Mouse (Mus musculus): ENCODE measurements around the gene Ctnnb1. TPM values are rescaled to one million over a fixed set of nuclear protein-coding genes. Genes with fewer than 3 reads are reported as not detected.
"Not testable (repeated sequence)": the region's sequence is repeated elsewhere in the genome, so short reads cannot be mapped to it uniquely, and the experiment has no call there.

Ctnnb1 gene
- 696 and 727 TPM in 2 replicates for total RNA-seq (2021)
- long read RNA-seq, experiment 1, transcript Ctnnb1-215 (1 exons, 1,292 nt), result minor isoform, 22 of 129 reads
- long read RNA-seq, experiment 1, transcript Ctnnb1-201 (15 exons, 3,623 nt), result major isoform, 50 of 129 reads
- long read RNA-seq, experiment 1, partial matches to known transcripts, result 50 of 129 reads
- long read RNA-seq, experiment 1, other reads (novel, unspliced or antisense), result 7 of 129 reads
- long read RNA-seq, experiment 2, transcript Ctnnb1-215 (1 exons, 1,292 nt), result minor isoform, 9 of 86 reads
- long read RNA-seq, experiment 2, transcript Ctnnb1-201 (15 exons, 3,623 nt), result major isoform, 38 of 86 reads
- long read RNA-seq, experiment 2, partial matches to known transcripts, result 31 of 86 reads
- long read RNA-seq, experiment 2, other reads (novel, unspliced or antisense), result 8 of 86 reads

DNA sequence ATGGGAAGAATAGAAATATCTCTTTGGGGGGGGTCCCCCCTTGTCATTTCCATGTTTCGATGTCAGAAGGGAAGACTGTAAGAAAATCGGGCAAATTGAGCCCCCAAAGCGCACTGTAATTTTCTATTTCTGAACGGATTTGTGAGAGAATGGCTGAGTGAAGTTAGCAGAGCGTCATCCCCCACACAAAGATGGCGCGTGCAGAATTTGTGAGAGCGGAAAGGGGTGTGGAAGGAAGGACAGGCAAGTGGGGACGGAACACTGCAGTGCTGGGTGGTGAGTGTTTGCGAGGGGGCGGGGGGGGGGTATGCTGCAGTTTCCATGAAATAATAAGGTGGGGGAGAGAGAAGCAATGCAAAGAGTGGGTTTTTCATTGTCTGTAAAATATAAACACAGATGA, at the start of gene Ctnnb1:
Ctnnb1 (plus strand) TSS at position 136 of the 400 bp plus-strand sequence.
- DNase-seq, result no peak

DNA sequence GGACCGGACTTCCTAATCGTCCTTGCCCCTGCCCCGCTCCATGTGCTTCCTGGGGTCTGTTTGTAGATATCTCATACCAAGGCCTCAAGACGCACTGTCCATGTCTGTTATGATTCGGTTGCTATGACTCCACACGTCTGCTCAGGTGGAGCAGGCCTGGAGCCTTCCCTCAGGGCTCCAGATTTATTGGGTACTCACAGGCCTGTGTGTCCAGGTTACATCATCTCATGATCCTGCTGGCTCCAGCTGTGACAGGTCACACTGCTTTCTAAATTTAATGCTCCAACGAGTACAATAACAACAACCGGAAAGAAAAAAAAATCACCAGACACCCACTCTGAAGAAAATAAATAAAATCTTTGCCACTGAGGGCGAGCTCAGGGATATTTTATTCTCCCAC, 48.7 kb upstream of the Ctnnb1 start:
- peak; percentile 18 for DNase-seq

DNA sequence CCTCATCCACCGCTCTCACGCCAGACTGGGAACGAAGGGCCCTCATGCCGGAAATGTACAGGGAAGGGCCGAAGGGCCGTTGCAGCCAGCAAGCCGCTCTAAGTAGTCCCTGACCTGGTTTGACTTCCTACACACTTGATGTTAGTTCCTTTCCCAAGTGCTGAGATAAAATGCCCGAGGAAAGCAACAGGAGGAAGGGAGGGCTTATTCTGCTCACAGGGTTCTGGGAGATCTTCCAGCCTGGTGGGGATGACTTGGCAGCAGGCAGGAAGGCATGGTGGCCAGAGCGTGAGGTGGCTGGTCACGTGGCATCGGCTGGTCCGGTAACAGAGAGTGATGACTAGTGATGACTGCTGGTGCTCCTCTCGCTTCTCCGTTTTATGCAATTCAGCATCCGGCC, 47.9 kb upstream of the Ctnnb1 start:
- no peak for DNase-seq

- DNase-seq, result no peak
Observed at GRCm38 (mm10) chr9:120881839-120882238, 47.2 kb upstream of the Ctnnb1 start.

GRCm38 (mm10) chr9:120884726-120885125, 44.3 kb upstream of the Ctnnb1 start:
- no peak for DNase-seq

DNA sequence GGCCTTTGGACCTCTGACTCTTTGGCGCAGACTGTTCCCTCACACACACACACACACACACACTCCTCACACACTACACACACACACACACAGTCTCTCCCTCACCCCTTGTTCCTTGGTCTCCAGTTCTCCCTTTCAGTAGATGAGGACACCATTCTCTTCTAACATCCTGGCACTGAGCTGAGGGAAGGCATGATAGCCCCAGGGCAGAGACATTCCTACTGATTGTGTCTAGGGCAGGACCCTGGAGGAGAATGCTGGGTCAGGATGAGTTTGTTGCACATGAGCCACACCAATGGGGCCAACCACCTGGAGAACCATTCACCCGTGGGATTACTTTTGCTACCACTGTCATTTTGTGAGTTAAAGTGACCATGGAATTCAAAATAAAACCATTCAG, 41.4 kb upstream of the Ctnnb1 start:
- no peak for DNase-seq

GRCm38 (mm10) chr9:120893435-120893834, 35.6 kb upstream of the Ctnnb1 start:
- DNase-seq, result no peak

- DNase-seq, result no peak
Observed at GRCm38 (mm10) chr9:120893971-120894370, 35.0 kb upstream of the Ctnnb1 start.

DNA sequence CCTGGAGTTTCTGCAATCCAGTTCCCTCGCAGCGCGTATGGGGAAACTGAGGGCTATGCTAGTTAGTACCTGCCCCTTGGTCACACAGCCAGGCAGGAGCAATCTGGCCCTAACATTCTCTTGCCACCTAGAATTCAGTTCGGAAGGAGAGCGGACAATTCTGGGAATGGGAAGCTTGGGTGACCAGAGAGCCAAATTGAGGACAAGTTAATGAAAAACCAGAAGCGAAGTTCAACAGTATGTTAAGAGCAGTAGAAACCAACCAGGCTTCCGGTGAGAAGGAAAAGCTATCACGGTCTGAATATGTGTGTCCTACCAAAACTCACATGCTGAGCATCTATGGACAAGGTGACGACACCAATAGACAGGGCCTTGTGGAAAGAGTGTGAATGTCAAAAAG, 34.6 kb upstream of the Ctnnb1 start:
- DNase-seq, result no peak

DNA sequence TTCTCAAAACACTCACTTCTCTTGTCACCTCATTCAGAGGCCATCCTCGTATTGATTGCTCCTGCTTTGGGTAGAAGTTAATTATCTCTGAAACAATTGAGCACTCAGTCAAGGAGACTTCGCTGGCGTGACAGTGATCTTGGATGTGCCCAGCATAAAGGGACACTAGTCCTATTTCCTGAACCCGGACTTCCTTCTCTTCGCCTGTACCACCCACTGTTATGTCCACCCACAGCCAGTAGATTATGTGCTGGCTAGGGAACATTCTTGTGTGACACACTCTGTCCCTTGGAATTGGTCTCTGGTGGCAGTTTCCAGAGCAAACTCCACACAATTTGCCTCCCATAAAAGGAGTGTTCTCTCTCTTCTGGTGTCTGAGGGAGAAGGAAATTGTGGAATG, 32.5 kb upstream of the Ctnnb1 start:
- DNase-seq, result no peak

DNA sequence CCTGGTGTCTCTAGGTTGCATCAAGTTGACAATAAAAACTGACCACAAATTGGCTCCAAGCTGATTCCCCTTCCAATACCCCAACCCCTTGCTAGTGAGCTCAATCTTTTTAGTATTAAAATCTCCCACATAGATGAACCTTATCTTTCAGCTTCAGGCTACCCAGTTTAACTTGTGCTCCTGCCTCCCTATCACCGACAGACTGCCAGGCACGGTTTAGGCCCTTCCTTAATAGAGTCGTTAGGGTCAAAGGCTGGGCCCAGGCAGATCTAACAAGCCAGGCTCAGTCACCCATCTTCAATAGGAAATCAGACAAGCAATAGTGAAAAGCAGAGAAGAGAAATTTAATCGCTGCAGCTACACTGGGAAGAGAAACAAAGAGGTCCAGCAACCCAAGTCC, 31.7 kb upstream of the Ctnnb1 start:
- no peak for DNase-seq

GRCm38 (mm10) chr9:120899833-120900232, 29.2 kb upstream of the Ctnnb1 start:
- no peak for DNase-seq

GRCm38 (mm10) chr9:120900338-120901274, 28.4 kb upstream of the Ctnnb1 start:
- no peak for DNase-seq

DNA sequence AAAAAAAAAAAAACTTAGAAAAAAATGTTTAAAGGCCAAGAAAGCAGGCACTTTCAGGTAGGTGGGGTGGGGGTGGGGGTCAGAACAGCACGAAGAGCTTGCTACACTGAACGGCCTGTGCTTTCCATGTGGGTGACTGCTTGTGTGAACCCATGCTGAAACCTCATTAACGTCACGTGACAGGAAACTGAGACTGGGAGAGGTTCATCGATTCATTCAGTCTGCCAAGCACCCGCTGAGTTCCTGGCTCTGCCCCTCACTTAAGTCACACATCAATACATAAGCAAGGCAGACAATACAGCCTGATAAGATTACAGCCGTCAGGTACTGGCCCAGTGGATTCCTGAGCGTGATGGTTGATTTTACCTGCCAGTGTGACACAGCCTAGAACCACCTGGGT, 26.5 kb upstream of the Ctnnb1 start:
- no peak for DNase-seq

DNA sequence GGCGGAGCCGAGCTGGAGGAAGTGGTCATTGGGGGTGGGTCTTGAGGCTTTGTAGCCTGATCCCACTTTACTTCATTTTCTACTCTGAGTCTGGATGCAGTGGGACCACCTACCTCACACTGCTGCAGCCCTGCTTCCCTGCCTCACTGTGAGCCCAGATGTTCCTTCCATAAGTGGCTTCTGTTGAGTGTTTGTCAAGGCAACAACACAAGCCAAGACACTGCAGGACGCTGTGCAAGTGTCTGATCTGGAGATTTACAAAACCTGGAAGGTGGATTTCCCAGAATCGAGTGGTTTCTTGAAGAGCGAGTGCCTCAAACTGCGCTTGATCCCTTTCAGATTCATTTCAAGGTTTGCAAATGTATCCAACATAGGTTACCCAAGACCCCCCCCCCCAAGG, 20.6 kb upstream of the Ctnnb1 start:
- no peak for DNase-seq

GRCm38 (mm10) chr9:120913152-120913551, 15.9 kb upstream of the Ctnnb1 start:
- DNase-seq, result no peak

DNA sequence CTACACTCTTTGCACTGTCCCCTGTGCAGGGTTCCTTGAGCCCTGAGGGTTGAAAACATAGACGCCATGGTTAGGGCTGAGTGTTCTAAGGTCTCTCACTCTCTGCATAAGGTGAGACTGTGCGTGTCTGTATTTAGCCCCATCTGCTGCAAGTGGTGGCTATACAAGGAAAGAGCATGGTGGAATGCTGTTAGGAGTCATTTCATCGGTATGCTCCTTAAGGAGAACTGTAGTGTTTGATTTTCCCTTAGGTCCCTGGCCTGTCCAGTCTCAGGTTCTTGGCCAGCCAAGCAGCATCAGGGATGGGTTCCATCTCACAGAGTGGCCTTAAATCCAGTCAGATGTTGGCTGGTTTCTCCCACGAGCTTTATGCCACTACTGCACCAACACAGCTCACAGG, 14.6 kb upstream of the Ctnnb1 start:
- DNase-seq, result no peak

GRCm38 (mm10) chr9:120914877-120915459, 14.0 kb upstream of the Ctnnb1 start:
- peak; percentile 65 for DNase-seq

- not testable (repeated sequence) for DNase-seq
Observed at GRCm38 (mm10) chr9:120917619-120918018, 11.4 kb upstream of the Ctnnb1 start.

GRCm38 (mm10) chr9:120918211-120918610, 10.8 kb upstream of the Ctnnb1 start:
- no peak for DNase-seq

DNA sequence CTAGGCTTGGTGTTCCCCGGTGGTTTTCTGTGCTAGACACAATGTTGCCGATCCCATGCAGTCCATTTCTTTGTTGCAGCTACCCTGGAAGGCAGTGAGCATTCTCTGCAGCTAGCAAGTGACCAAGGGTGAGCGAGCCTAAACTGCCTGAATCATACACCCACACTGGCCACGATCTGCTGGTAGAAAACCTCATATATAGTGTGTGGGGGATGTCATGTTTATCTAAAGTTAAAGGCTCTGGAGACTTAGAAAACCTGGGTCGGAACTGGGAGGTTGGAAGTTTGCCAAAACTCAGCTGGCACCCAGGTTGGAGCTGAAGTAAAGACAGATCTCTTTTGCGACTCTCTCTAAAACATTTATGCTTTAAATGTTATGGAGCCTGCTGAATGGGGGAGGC, 10.4 kb upstream of the Ctnnb1 start:
- no peak for DNase-seq

- DNase-seq, result no peak
Observed at GRCm38 (mm10) chr9:120919130-120919529, 9.9 kb upstream of the Ctnnb1 start.

- no peak for DNase-seq
Observed at GRCm38 (mm10) chr9:120926126-120926525, 2.9 kb upstream of the Ctnnb1 start.

Data from adrenal gland, postnatal 14 days (tissue).